Mouse (Mus musculus) forebrain, embryonic 16.5 days (tissue): ENCODE data around the gene Med7. TPM values are rescaled to one million over a fixed set of nuclear protein-coding genes. Genes with fewer than 3 reads are reported as not detected.
A peak's percentile ranks its signal among the peaks of the same experiment; 100 is the strongest.

Source experiments
- ATAC-seq: fragments of 200-750 bp; cut with Nextera tagmentation; 2 replicates; pipeline ENCODE4 v1.8.0; 2017; ENCODE audit warnings: mild to moderate bottlenecking, moderate library complexity
- H3K27ac ChIP-seq: fragments of 300-500 bp; sonication (generic); 2 replicates; pipeline ENCODE4 v1.5.1; 2014; ENCODE audit warnings: low read length, control low read depth
- H3K27me3 ChIP-seq: fragments of 300-500 bp; sonication (generic); replicated peaks from 2 replicates; pipeline ENCODE4 v1.6.1; 2014; ENCODE audit warnings: low read length; ENCODE audit not compliant: control insufficient read depth, insufficient read depth
- H3K36me3 ChIP-seq: fragments of 300-500 bp; sonication (generic); 2 replicates; pipeline ENCODE4 v1.6.1; 2014; ENCODE audit not compliant: control insufficient read depth, insufficient read depth
- H3K4me1 ChIP-seq: fragments of 300-500 bp; sonication (generic); replicated peaks from 2 replicates; pipeline ENCODE4 v1.6.1; 2014; ENCODE audit warnings: low read length; ENCODE audit not compliant: control insufficient read depth, insufficient read depth
- H3K4me2 ChIP-seq: fragments of 300-500 bp; sonication (generic); 2 replicates; pipeline ENCODE4 v1.6.1; 2014; ENCODE audit warnings: mild to moderate bottlenecking, low read length, control low read depth
- H3K4me3 ChIP-seq: fragments of 300-500 bp; sonication (generic); replicated peaks from 2 replicates; pipeline ENCODE4 v1.5.1; 2014; ENCODE audit warnings: mild to moderate bottlenecking, low read length, control low read depth
- H3K9ac ChIP-seq: fragments of 300-500 bp; sonication (generic); replicated peaks from 2 replicates; pipeline ENCODE4 v1.6.1; 2014; ENCODE audit warnings: low read depth, low read length, control low read depth
- H3K9me3 ChIP-seq: fragments of 300-500 bp; sonication (generic); 2 replicates; pipeline ENCODE4 v1.6.1; 2016; ENCODE audit warnings: low read length; ENCODE audit not compliant: control insufficient read depth
- WGBS: fragments of 180-500 bp; shearing (Covaris S2); extraction: QIAGEN DNeasy Blood & Tissue Kit; methylation state at CpG from one replicate; pipeline ENCODE4 v1.1.7; 2014; 5-methylcytosine and 5-hydroxymethylcytosine counted together
- polyA plus RNA-seq: library from polyadenylated mRNA; unstranded; fragments of >200 nt; fragmentation: Nextera tagmentation; extraction: Ambion mirVana; gene quantifications from 2 replicates; pipeline ENCODE4 v1.2.1, GENCODE M21; 2015

Gene Med7
- polyA plus RNA-seq, result 73.1 and 88.4 TPM in 2 replicates

- WGBS, result under 1% methylated on average over 58 of the region's 59 CpGs
- H3K4me3 ChIP-seq, result peak within 1 kb of the TSS; percentile 90
- peaks cover 11% of the 10 kb centered on the region for H3K4me1 ChIP-seq
- H3K36me3 ChIP-seq, result peaks cover 5% of the 10 kb centered on the region
- H3K27ac ChIP-seq, result peak within 1 kb of the TSS; percentile 84
- H3K9me3 ChIP-seq, result no peaks in the 10 kb centered on the region
- no peaks in the 10 kb centered on the region for H3K27me3 ChIP-seq
- peak; percentile 100 for ATAC-seq
- peak within 1 kb of the TSS; percentile 86 for H3K9ac ChIP-seq
- peak within 1 kb of the TSS; percentile 91 for H3K4me2 ChIP-seq
Measured at GRCm38 (mm10) chr11:46436760-46437458, at the start of gene Med7. Gene Med7, plus strand, starts transcription at chr11:46436925.

DNA sequence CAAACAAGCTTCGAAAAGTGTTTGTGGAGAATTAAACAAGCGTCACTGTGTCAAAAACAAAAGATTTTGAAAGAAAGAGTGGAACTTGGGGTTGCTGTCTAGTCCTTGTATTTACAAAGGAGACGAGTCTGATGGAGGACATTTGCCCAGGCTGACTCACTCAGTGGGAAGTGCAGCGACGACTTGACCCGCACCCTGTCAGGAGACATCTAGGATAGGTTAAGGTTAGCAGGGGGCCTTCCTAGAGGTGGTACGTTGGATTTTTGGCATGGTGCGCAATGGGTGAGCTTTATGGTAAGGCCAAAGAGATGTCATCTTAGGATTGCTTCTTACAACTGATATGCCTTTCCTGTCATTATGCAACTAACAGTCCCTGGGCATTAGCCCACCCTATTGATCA is 49.7 kb upstream of the Med7 start:
- Histone ChIP-seq H3K27ac (no peak overlapping the region), H3K36me3 (no peaks in the 10 kb centered on the region), H3K27me3 (no peaks in the 10 kb centered on the region), H3K4me1 (no peaks in the 10 kb centered on the region), H3K4me3 (no peak overlapping the region), H3K4me2 (no peak overlapping the region), H3K9me3 (no peaks in the 10 kb centered on the region), H3K9ac (no peak overlapping the region)
- no peak for ATAC-seq
- 91% methylated on average over 8 of the region's 8 CpGs for WGBS

DNA sequence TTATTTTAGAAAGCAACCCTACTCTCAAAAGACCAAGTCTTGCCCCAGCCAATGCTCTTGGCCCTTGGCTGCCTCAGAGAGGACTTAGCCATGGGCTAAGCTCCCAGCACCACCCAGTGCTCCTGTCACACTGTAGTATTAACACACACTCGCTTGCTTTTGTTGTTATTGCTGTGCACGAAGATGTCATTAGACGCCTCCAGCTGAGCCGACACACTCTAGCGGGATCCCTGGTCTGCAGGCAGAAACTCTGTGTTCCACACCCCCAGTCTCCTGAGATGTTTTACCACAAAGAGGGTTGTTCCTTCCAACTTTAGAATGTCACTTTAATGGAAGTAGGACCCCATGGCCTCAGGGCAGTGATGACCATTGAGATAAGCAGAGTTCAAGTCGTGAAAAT is 48.3 kb upstream of the Med7 start:
- WGBS, result 76% methylated on average over 6 of the region's 6 CpGs
- Histone ChIP-seq H3K27ac (no peak overlapping the region), H3K9me3 (no peaks in the 10 kb centered on the region), H3K4me1 (no peaks in the 10 kb centered on the region), H3K27me3 (no peaks in the 10 kb centered on the region), H3K9ac (no peak overlapping the region), H3K4me2 (no peak overlapping the region), H3K36me3 (no peaks in the 10 kb centered on the region), H3K4me3 (no peak overlapping the region)
- no peak for ATAC-seq

GRCm38 (mm10) chr11:46389336-46390117 is 47.2 kb upstream of the Med7 start, which contains the start of gene Itk:
Gene Itk, minus strand, starts transcription at chr11:46389515.
- Histone ChIP-seq H3K4me3 (no peak within 1 kb of the TSS), H3K27ac (no peak within 1 kb of the TSS), H3K27me3 (no peaks in the 10 kb centered on the region), H3K4me2 (no peak within 1 kb of the TSS), H3K9ac (no peak within 1 kb of the TSS), H3K4me1 (no peaks in the 10 kb centered on the region), H3K36me3 (no peaks in the 10 kb centered on the region), H3K9me3 (no peaks in the 10 kb centered on the region)
- no peak for ATAC-seq
- WGBS, result 88% methylated on average over 13 of the region's 13 CpGs

GRCm38 (mm10) chr11:46390621-46391020 is 46.1 kb upstream of the Med7 start:
- no peak overlapping the region for H3K4me3 ChIP-seq
- H3K4me1 ChIP-seq, result no peaks in the 10 kb centered on the region
- no peaks in the 10 kb centered on the region for H3K36me3 ChIP-seq
- 11% methylated on average over 3 of the region's 3 CpGs for WGBS
- ATAC-seq, result no peak
- no peaks in the 10 kb centered on the region for H3K27me3 ChIP-seq
- H3K9me3 ChIP-seq, result no peaks in the 10 kb centered on the region
- H3K27ac ChIP-seq, result no peak overlapping the region
- no peak overlapping the region for H3K9ac ChIP-seq
- H3K4me2 ChIP-seq, result no peak overlapping the region

- 86% methylated on average over 7 of the region's 7 CpGs for WGBS
Measured at GRCm38 (mm10) chr11:46392890-46393289, 43.8 kb upstream of the Med7 start.

DNA sequence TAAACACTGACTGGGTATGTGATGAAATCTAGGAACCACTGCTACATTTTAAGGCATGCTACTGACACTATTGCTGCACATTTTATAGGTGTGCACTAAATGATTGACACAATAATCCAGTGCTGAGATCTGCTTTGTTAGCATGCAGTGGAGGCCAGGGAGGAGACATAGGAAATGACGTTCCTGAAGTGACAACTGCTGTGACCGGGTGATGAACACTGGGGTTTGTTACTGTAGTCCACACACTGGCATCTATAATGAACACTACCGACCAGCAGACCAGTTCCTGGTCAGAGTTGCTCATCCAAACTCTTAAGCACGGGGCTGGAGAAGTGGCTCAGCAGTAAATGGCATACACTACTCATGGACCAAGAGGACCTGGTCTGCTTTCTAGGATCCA is 43.3 kb upstream of the Med7 start:
- no peaks in the 10 kb centered on the region for H3K27me3 ChIP-seq
- H3K27ac ChIP-seq, result no peak overlapping the region
- H3K4me2 ChIP-seq, result no peak overlapping the region
- no peak for ATAC-seq
- H3K4me1 ChIP-seq, result no peaks in the 10 kb centered on the region
- H3K9me3 ChIP-seq, result no peaks in the 10 kb centered on the region
- no peak overlapping the region for H3K9ac ChIP-seq
- WGBS, result 82% methylated on average over 4 of the region's 4 CpGs
- no peaks in the 10 kb centered on the region for H3K36me3 ChIP-seq
- H3K4me3 ChIP-seq, result no peak overlapping the region

More at GRCm38 (mm10) chr11:46392890-46393289, 43.8 kb upstream of the Med7 start:
- Histone ChIP-seq H3K9ac (no peak overlapping the region), H3K27ac (no peak overlapping the region), H3K27me3 (no peaks in the 10 kb centered on the region), H3K4me2 (no peak overlapping the region), H3K4me3 (no peak overlapping the region), H3K4me1 (no peaks in the 10 kb centered on the region), H3K9me3 (no peaks in the 10 kb centered on the region), H3K36me3 (no peaks in the 10 kb centered on the region)
- no peak for ATAC-seq

- Histone ChIP-seq H3K9ac (no peak overlapping the region), H3K4me1 (no peaks in the 10 kb centered on the region), H3K4me3 (no peak overlapping the region), H3K4me2 (no peak overlapping the region), H3K36me3 (no peaks in the 10 kb centered on the region), H3K9me3 (no peaks in the 10 kb centered on the region), H3K27ac (no peak overlapping the region), H3K27me3 (no peaks in the 10 kb centered on the region)
- ATAC-seq, result no peak
- WGBS, result 81% methylated on average over 2 of the region's 2 CpGs
Measured at GRCm38 (mm10) chr11:46395088-46395487, 41.6 kb upstream of the Med7 start.

GRCm38 (mm10) chr11:46395698-46396097 is 41.0 kb upstream of the Med7 start:
- Histone ChIP-seq H3K36me3 (no peaks in the 10 kb centered on the region), H3K4me3 (no peak overlapping the region), H3K4me1 (no peaks in the 10 kb centered on the region), H3K27ac (no peak overlapping the region), H3K9ac (no peak overlapping the region), H3K27me3 (no peaks in the 10 kb centered on the region), H3K9me3 (no peaks in the 10 kb centered on the region), H3K4me2 (no peak overlapping the region)
- ATAC-seq, result no peak
- WGBS, result 87% methylated on average over 2 of the region's 2 CpGs
